Mouse (Mus musculus) stomach, postnatal 0 days (tissue): ENCODE measurements around the gene Golga2.
A peak's percentile ranks its signal among the peaks of the same experiment; 100 is the strongest.

Source experiments
- CTCF ChIP-seq: IDR thresholded peaks from 2 replicates; pipeline ENCODE4 v1.5.1; 2016; ENCODE audit warnings: antibody characterized with exemption, low read depth, mild to moderate bottlenecking, moderate library complexity
- EP300 ChIP-seq: optimal IDR thresholded peaks from 2 replicates; pipeline ENCODE3; 2016; ENCODE audit warnings: antibody characterized with exemption

GRCm38 (mm10) chr2:32287923-32288367, 761 bp downstream of the Golga2 start, which contains the start of gene Swi5:
- TF ChIP-seq CTCF (0 out of 2 replicates have a peak, but pooled peaks have one; percentile 8), EP300 (no peak)
